Mouse (Mus musculus): ENCODE measurements around the gene Rgl2.

DNA sequence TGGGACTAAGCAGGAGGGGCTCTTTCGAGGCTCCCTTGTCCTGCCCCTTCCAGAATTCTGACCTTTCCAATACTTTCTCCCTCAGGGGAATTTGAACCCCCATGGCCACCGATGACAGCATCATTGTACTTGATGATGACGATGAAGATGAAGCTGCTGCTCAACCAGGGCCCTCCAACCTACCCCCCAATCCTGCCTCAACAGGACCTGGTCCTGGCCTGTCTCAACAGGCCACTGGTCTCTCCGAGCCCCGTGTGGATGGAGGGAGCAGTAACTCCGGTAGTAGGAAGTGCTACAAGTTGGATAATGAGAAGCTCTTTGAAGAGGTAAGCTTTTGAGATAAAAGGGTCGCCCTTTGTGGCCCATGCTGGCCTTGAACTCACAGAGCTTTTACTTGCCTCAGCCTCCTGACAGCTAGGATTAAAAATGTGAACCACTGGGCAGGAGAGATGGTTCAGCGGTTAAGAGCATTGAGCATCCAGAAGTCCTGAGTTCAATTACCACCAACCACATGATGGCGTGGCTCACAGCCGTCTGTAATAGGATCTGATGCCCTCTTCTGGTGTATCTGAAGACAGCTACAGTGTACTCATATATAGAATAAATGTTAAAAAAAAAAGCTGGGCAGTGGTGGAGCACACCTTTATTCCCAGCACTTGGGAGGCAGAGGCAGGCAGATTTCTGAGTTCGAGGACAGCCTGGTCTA is 18.8 kb upstream of the Rgl2 start:
- TF ChIP-seq CTCF (IDR thresholded peaks at IDR 0.05; ENCODE audit: borderline replicate concordance, control insufficient read depth, extremely low read depth, insufficient read depth, low read length, poor library complexity) = no peak
- no peak for TF ChIP-seq POLR2A (IDR thresholded peaks at IDR 0.05; ENCODE audit: control insufficient read depth, extremely low read depth, insufficient read depth, low read length, poor library complexity)

Data from thymus, adult 2 months (tissue).